Mouse (Mus musculus) megakaryocyte, embryonic 14.5 days (primary cell): Measurements from ENCODE around the gene Cbfa2t3.

Experiments used
- FLI1 ChIP-seq: IDR thresholded peaks from 2 replicates; pipeline ENCODE4 v1.6.1; 2012; ENCODE audit warnings: low read length, inconsistent platforms, mixed read lengths
- GATA1 ChIP-seq: IDR thresholded peaks from 3 replicates; pipeline ENCODE4 v1.6.1; 2012; ENCODE audit warnings: mixed read lengths, low read length, inconsistent platforms, borderline replicate concordance

- no peak for TF ChIP-seq GATA1
- no peak for TF ChIP-seq FLI1
These were observed 598 bp downstream of the Cbfa2t3 start for GRCm38 (mm10) chr8:122698254-122698768.
